Mouse (Mus musculus) ovary, postnatal 14 days (tissue): ENCODE results near the gene Fkbp2.
A peak's percentile ranks its signal among the peaks of the same experiment; 100 is the strongest.

ENCODE experiments used
- DNase-seq: peaks from one replicate; pipeline ENCODE4 v3.0.0; 2022; ENCODE audit warnings: low spot score

Gene Fkbp2

GRCm38 (mm10) chr19:6970460-6971085 lies 9.7 kb downstream of the Fkbp2 start:
- no peak for DNase-seq

DNA sequence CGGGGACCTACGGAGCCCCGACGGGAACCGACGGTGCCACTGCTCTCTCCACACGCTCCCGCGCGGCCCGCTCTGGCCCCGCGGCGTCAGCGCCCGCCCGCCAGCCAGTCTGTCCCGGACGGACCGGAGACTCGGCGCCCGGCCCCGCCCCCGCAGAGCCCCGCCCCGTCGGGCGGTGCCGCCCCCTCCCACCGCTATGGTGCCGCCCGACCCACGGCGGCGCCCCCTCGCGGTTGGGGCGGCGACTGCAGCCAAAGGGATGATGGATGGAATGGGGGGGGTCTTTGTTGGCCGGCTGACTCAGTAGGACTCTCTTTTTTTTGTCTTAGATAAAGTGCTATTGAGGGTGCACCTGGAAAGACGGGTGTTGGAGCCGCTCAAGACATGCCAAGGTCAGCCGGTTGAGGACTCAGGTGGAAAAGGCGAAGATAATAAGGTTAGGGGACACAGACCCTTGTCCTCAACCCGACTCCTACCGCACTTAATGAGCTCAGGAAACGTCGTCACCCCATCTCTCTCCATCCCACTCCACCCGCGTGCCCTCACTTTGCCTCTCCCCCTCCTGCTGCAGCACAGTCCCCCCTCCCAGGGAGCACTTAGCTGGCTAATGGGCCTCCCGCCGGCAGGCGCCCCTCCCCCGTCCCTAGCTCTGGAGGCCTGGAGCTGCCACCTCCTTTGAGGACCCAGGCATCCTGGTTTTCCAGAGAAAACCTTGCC lies 10.5 kb downstream of the Fkbp2 start:
- DNase-seq = peak; percentile 66

- no peak for DNase-seq
Measured at GRCm38 (mm10) chr19:6969291-6969664, 11.0 kb downstream of the Fkbp2 start.

- no peak for DNase-seq
Measured at GRCm38 (mm10) chr19:6968491-6969271, 11.6 kb downstream of the Fkbp2 start.

DNA sequence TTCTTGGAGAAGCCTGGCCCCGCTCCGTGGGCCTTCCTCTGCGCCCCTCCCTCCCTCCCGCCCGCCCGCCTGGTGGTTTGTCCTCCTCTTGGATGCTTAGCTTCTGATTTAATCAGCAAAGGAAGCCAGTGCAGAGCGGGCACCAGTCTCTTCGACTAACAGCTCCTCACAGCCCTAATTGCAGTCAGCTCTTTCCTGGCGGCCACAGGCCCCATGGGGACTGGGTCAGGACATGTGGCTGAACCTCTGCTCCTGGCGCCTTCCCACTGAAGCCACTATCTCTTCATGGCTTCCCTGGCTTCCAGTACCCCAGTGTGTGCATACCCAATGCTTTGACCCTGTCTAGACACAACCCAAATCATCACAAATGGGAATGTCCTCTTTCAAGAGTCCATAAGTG lies 23.8 kb downstream of the Fkbp2 start:
- no peak for DNase-seq

GRCm38 (mm10) chr19:6955424-6955823 lies 24.9 kb downstream of the Fkbp2 start:
- no peak for DNase-seq

DNA sequence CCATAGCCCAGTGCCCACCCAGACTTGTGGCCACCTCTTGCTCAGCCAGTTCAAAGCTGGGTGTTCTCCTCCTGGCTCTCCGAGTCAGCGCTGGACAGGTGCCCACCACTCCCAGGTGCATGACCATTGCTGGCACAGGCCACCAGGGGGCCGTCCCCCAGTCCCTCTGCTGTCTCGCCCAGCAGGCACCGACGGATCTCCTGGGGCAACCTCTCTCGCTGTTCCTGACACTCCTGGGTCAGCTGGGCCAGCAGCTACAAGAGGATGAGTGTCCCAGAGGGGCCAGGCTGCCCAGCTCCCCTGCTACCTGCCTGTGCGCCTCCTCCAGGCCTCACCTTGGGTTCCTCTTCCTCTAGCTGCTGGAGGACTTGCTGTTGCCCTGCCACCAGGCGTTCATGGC lies 26.3 kb downstream of the Fkbp2 start:
- no peak for DNase-seq

- DNase-seq = no peak
Measured at GRCm38 (mm10) chr19:6952712-6953037, 27.6 kb downstream of the Fkbp2 start.

DNA sequence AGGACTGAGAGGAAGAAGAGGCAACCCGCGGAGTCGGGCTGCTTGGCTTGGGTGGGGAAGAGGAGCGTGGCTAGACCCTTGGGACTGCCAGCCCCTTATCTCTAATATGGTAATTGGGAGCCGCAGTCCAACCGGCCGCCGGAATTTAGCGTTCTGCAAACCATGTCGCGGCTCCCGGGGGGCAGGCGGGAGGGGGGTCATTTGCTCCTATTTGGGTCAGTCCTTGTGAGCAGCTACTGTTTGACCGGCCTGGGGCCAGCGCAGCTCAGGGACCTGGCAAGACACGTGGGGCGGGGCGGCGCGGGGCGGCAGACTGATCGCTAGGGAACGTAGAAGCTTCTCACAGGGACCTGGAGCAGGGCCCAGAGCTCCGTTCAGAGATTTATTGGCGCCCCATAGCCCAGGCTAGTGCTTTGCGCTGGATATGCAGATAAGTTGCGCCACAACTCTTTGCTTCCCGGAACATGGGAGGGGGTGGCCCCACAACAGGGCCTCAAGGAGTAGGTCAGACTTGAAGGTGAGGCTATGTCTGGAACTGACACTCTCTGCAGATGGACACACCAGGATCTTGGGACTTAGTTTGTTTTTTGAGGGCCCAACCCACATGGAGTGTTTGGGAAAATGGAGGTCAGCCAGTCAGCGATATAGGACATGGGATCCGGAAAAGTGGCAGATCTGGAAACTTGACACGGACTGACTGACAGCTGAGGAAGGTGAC lies 28.1 kb downstream of the Fkbp2 start:
- peak; percentile 68 for DNase-seq

- DNase-seq = peak; percentile 89
Measured at GRCm38 (mm10) chr19:6951381-6951968, 28.8 kb downstream of the Fkbp2 start.

DNA sequence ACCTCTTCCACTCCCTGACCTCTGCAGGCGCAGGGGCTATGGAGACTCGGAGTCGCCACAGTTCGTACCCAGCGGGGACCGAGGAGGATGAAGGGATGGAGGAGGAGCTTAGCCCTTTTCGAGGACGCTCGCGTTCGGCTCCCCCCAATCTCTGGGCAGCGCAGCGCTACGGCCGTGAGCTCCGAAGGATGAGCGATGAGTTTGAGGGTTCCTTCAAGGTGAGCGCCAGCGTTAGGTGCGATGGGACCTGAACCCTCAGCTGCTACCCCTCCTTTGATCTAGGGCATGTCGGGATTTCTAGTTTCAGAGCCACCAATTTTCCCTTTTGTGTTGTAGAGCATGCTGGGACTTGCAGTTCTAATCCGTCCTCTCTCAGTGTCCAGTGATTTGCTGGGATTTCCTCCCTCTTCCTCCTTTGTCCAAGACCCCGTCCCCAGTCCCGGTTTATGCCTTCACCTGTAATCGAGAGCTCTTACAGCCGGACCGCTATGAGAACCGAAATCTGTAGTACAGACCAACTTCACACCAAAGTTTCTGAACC lies 29.6 kb downstream of the Fkbp2 start:
- DNase-seq = no peak

- DNase-seq = no peak
Measured at GRCm38 (mm10) chr19:6949951-6950350, 30.4 kb downstream of the Fkbp2 start.

DNA sequence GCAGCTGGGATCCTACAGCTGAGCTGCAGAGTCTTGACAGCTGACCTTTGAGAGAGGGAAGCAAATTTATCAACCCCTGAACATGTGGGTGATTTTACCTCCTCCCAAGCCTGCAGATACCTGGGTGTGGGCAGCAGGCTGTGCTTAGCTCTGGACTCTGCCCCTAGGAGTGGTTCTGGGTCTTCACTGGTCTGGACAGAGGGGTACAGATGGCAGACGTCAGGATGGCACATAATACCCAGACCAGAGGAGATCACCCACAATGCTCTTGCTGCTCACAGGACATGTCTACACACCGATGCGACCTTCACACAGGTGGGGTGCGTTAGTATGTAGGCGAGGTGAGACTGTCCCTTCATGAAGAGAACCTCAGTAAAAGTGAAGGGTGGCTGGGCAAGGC lies 30.8 kb downstream of the Fkbp2 start:
- DNase-seq = no peak

DNA sequence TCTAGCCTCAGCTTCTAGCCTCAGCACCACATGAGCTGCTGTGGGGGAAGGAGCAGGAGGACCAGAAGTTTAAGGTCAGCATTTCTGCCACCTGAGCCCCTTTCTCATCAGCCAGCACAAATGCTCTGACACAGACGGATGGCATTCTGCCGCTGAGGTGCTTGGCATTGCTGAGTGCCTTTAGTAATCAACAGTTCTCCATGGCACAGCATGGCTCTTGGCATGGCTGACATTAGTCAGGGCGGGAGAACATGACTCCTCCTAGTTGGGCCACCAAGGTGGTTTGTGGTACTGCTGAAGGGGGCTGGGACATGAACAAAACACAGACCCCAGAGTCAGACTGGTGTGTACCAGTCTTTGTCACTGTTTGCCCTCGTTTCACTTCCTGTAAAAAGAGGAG lies 32.1 kb downstream of the Fkbp2 start:
- no peak for DNase-seq

- no peak for DNase-seq
Measured at GRCm38 (mm10) chr19:6947742-6948141, 32.6 kb downstream of the Fkbp2 start.

- DNase-seq = no peak
Measured at GRCm38 (mm10) chr19:6943709-6944108, 36.6 kb downstream of the Fkbp2 start.

DNA sequence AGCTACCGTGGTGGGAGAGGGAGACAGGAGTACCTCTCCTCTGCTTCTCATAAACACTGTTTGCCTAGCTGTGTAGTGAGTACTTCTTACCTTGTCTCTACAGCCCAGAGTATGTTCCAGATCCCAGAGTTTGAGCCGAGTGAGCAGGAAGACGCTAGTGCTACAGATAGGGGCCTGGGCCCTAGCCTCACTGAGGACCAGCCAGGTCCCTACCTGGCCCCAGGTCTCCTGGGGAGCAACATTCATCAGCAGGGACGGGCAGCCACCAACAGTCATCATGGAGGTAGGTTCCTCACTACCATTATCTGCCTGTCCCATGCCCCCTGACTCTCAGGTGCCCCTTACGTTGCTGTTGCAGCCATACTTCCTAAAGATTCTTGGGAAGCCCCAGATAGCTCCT lies 37.5 kb downstream of the Fkbp2 start:
- DNase-seq = no peak

GRCm38 (mm10) chr19:6942249-6942691 lies 38.0 kb downstream of the Fkbp2 start, which contains the start of gene Gpr137:
TSS of gene Gpr137 (minus strand) at chr19:6942480.
- peak; percentile 91 for DNase-seq

- peak; percentile 95 for DNase-seq
Measured at GRCm38 (mm10) chr19:6941372-6942248, 38.7 kb downstream of the Fkbp2 start, which contains the start of gene Bad. TSS of gene Bad (plus strand) at chr19:6941861.
